Mouse (Mus musculus): ENCODE results near the gene Slc17a5. TPM values are rescaled to one million over a fixed set of nuclear protein-coding genes. Genes with fewer than 3 reads are reported as not detected.
"Not testable (repeated sequence)": the region's sequence is repeated elsewhere in the genome, so short reads cannot be mapped to it uniquely, and the experiment has no call there.

The Slc17a5 gene
- polyA plus RNA-seq, 1 experiment, result 14.5 TPM

DNA sequence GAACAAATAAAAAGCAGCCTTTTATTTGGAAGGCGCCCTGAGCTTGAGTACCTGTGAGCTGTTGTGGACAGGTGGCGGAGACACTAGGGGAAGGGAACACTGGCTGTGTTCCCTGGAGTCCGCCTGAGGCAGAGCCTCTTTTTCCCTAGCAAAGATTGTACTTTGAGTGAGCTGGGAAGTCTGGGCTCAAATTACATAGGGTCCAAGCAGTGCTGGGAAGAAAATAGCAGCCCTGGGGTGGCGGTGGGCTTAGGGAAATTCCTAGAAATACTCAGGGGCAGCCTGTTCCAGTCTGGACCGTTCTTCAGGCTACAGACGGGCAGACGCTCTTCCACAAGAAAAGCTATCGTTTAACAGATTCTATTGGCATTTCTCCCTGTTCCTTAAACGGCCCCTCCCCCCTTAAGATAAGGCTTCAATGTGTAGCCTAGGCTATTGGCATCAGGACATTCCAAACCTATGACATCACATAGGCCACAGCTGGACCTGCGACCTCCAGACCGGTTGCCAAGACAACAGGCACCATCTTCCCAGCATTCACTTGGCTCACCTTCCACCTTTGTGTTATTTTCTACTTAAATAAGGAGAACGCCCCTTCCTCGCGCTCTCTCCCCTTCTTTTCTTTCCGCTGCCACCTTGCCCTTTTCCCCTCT is 67.6 kb downstream of the Slc17a5 start:
- TF ChIP-seq POLR2A (IDR thresholded peaks at IDR 0.05; ENCODE audit: low read depth, low read length) (no peak), CTCF (IDR thresholded peaks at IDR 0.05; ENCODE audit: extremely low read depth, insufficient read length, insufficient replicate concordance, low read depth, low read length) (no peak)
- H3K27ac ChIP-seq (ENCODE audit: insufficient read depth, low read depth, low read length), result no peak overlapping the region
- 10% methylated on average over 15 of the region's 15 CpGs for WGBS
- no peaks in the 10 kb centered on the region for H3K36me3 ChIP-seq (ENCODE audit: control insufficient read depth, insufficient read depth, low read length)
- H3K4me1 ChIP-seq (ENCODE audit: control insufficient read depth, insufficient read depth, insufficient read length, low read length), result peaks cover 9% of the 10 kb centered on the region; the same call in 1 of the 2 replicates
- H3K27me3 ChIP-seq (ENCODE audit: control insufficient read depth, insufficient read depth, low read length), result no peaks in the 10 kb centered on the region
- H3K4me3 ChIP-seq (ENCODE audit: low read depth, low read length), result peak overlapping the region; percentile 67

DNA sequence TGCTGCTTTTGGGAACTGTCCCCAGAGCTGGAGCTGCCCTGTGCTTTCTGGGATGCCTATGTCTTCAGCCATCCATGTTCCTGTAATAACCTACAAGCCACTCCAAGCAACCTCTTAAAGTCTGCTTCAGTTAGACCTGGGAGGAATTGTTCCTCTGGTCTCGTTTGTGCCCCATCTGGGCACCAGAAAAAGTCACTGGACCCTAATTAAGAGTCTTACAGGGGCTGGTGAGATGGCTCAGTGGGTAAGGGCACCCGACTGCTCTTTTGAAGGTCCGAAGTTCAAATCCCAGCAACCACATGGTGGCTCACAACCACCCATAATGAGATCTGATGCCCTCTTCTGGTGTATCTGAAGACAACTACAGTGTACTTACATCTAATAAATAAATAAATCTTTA is 70.6 kb downstream of the Slc17a5 start:
- H3K27ac ChIP-seq (ENCODE audit: insufficient read depth, low read depth, low read length); H3K27me3 ChIP-seq (ENCODE audit: control insufficient read depth, insufficient read depth, low read length); H3K36me3 ChIP-seq (ENCODE audit: control insufficient read depth, insufficient read depth, low read length); H3K4me3 ChIP-seq (ENCODE audit: low read depth, low read length); H3K4me1 ChIP-seq (ENCODE audit: control insufficient read depth, insufficient read depth, insufficient read length, low read length): not testable (repeated sequence)
- 62% methylated on average over 3 of the region's 3 CpGs for WGBS

DNA sequence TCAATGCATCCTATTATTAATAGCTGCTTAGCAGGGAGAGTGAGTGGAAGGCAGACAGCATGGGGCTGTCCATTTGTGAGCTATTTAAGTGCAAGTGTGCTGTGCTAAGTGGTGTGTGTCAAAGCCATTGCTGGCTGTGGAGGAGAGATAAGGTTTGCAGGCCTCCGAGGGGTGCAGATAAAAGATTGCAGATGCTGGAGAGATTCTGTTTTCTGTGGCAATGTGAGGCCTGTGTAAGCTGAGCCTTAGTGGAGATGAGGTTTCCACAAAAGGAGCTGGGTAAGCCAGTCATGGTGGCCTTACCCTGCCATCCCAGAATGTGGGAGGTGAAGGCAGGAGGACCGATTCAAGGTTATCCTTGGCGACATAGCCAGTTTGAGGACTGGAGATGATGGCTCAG is 71.7 kb downstream of the Slc17a5 start:
- Histone ChIP-seq H3K4me1 (ENCODE audit: control insufficient read depth, insufficient read depth, insufficient read length, low read length) (peaks cover 9% of the 10 kb centered on the region; the same call in 1 of the 2 replicates), H3K36me3 (ENCODE audit: control insufficient read depth, insufficient read depth, low read length) (no peaks in the 10 kb centered on the region), H3K4me3 (ENCODE audit: low read depth, low read length) (no peak overlapping the region), H3K27ac (ENCODE audit: insufficient read depth, low read depth, low read length) (no peak overlapping the region), H3K27me3 (ENCODE audit: control insufficient read depth, insufficient read depth, low read length) (no peaks in the 10 kb centered on the region)
- TF ChIP-seq POLR2A (IDR thresholded peaks at IDR 0.05; ENCODE audit: low read depth, low read length), result no peak
- no peak for TF ChIP-seq CTCF (IDR thresholded peaks at IDR 0.05; ENCODE audit: extremely low read depth, insufficient read length, insufficient replicate concordance, low read depth, low read length)
- 87% methylated on average over 3 of the region's 3 CpGs for WGBS

DNA sequence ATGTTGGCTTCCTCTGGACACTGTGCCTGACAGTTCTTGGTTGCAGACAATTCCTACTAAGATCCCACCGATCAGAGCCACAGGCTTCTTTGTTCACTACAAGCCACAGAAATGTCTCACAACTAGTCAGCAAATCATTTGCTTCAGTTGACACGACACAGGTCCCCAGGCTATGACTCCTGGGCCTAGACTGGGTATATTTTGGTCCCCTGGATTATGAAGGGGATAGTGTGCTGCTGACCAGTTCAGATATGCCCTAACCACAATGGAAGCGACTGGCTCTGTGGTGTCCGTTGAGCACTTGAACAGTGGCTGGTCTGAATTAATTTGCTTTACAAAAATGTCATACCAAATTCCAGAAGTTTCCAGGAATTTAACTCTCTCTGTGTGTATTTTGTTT is 73.2 kb downstream of the Slc17a5 start:
- Histone ChIP-seq H3K4me3 (ENCODE audit: low read depth, low read length) (no peak overlapping the region), H3K27me3 (ENCODE audit: control insufficient read depth, insufficient read depth, low read length) (no peaks in the 10 kb centered on the region), H3K27ac (ENCODE audit: insufficient read depth, low read depth, low read length) (no peak overlapping the region), H3K36me3 (ENCODE audit: control insufficient read depth, insufficient read depth, low read length) (no peaks in the 10 kb centered on the region), H3K4me1 (ENCODE audit: control insufficient read depth, insufficient read depth, insufficient read length, low read length) (no peaks in the 10 kb centered on the region)
- WGBS, result 85% methylated on average over 4 of the region's 4 CpGs
- TF ChIP-seq CTCF (IDR thresholded peaks at IDR 0.05; ENCODE audit: extremely low read depth, insufficient read length, insufficient replicate concordance, low read depth, low read length) (no peak), POLR2A (IDR thresholded peaks at IDR 0.05; ENCODE audit: low read depth, low read length) (no peak)

DNA sequence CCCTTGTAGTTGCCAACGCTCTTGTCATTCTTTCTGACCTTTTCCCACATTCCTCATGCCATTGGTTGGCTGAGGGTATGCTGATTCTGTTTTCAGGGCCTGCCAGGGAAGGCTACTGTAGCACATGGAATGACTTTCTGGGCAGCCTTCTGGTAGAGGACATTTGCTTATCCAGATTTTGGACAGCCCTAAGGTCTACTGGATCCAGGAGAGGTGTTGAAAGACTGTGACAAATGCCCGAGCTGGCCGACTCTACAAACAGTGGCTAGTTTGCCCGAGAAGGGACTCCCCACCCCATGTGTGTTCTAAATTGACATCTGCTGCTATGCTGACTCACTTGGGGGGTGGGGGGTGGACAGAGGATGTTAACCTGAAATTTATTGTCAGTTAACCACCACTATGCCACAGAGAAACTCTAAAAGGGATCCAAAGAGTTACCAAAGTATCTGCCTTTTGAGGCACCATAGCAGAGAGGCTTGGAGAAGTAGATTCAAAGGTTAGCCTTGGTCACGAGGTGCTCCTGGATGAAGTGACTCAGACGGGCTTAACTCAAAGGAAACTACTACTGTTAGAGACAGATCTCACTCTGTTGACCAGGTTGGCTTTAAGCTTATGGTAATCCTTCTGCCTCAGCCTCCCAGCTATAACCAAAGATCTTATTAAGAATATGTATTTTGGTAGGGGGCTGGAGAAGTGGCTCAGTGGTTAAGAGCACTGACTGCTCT is 73.9 kb downstream of the Slc17a5 start:
- 61% methylated on average over 6 of the region's 6 CpGs for WGBS
- no peak for TF ChIP-seq POLR2A (IDR thresholded peaks at IDR 0.05; ENCODE audit: low read depth, low read length)
- no peak for TF ChIP-seq CTCF (IDR thresholded peaks at IDR 0.05; ENCODE audit: extremely low read depth, insufficient read length, insufficient replicate concordance, low read depth, low read length)
- Histone ChIP-seq H3K36me3 (ENCODE audit: control insufficient read depth, insufficient read depth, low read length) (no peaks in the 10 kb centered on the region), H3K27me3 (ENCODE audit: control insufficient read depth, insufficient read depth, low read length) (no peaks in the 10 kb centered on the region), H3K4me3 (ENCODE audit: low read depth, low read length) (no peak overlapping the region), H3K4me1 (ENCODE audit: control insufficient read depth, insufficient read depth, insufficient read length, low read length) (no peaks in the 10 kb centered on the region), H3K27ac (ENCODE audit: insufficient read depth, low read depth, low read length) (no peak overlapping the region)

DNA sequence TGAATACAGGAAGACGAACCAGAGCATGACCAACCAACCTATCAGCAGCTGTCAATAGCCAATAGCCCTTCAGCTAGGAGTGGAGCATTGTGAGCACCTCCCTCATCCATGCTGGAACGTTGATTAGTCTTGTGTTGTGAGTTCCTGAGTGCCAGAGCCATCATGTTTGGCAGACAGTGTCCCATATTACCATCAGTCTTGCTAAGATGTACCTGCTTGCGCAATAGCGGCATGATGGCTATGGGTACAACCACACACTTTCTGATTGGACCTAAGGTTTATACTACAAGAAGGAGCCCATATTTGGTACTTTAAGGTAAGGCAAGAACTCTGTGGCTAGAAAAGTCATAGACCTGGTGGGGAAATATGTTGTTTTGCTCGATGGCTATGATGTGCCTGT is 76.1 kb downstream of the Slc17a5 start:
- 86% methylated on average over 5 of the region's 5 CpGs for WGBS
- H3K4me3 ChIP-seq (ENCODE audit: low read depth, low read length), result no peak overlapping the region
- H3K27me3 ChIP-seq (ENCODE audit: control insufficient read depth, insufficient read depth, low read length), result no peaks in the 10 kb centered on the region

DNA sequence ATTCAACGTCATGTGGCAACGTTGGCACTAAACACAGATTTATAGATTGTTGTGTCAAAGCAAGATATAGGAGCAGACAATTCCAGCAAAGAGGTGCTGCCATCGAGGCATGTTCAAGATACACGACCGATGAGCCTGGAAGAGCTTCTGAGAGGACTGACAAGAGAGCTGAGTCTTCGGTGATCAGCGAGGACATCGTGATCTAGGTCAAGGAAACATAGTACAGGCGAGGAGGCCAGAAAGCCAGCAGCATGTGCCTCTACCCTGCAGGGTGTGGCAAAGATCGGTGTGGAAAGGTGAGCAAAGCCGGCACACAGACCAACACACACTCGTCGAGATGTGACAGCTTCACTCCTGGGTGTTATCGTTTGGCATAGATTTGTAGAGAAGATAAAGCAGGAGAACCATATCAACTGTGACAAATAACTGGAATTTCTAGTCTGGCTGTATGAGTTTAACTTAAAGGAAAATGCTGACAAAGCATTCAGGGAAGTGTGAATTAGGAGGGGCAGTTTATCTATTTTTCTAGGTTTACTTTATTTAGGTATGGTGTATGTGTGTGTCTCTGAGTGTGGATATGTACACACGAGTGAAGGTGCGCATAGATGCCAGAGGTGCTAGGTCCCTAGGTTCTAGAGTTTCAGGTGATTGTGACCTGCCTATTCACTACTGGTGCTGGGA is 79.6 kb downstream of the Slc17a5 start:
- no peaks in the 10 kb centered on the region for H3K36me3 ChIP-seq (ENCODE audit: control insufficient read depth, insufficient read depth, low read length)
- H3K4me1 ChIP-seq (ENCODE audit: control insufficient read depth, insufficient read depth, insufficient read length, low read length), result no peaks in the 10 kb centered on the region
- TF ChIP-seq POLR2A (IDR thresholded peaks at IDR 0.05; ENCODE audit: low read depth, low read length) (no peak), CTCF (IDR thresholded peaks at IDR 0.05; ENCODE audit: extremely low read depth, insufficient read length, insufficient replicate concordance, low read depth, low read length) (no peak)
- no peak overlapping the region for H3K4me3 ChIP-seq (ENCODE audit: low read depth, low read length)
- whole genome bisulfite sequencing, result 59% methylated on average over 16 of the region's 16 CpGs
- H3K27ac ChIP-seq (ENCODE audit: insufficient read depth, low read depth, low read length), result no peak overlapping the region
- no peaks in the 10 kb centered on the region for H3K27me3 ChIP-seq (ENCODE audit: control insufficient read depth, insufficient read depth, low read length)

More for the DNA sequence above, 76.1 kb downstream of the Slc17a5 start:
- Histone ChIP-seq H3K27ac (ENCODE audit: insufficient read depth, low read depth, low read length) (no peak overlapping the region), H3K36me3 (ENCODE audit: control insufficient read depth, insufficient read depth, low read length) (no peaks in the 10 kb centered on the region), H3K4me1 (ENCODE audit: control insufficient read depth, insufficient read depth, insufficient read length, low read length) (no peaks in the 10 kb centered on the region)
- no peak for TF ChIP-seq POLR2A (IDR thresholded peaks at IDR 0.05; ENCODE audit: low read depth, low read length)
- no peak for TF ChIP-seq CTCF (IDR thresholded peaks at IDR 0.05; ENCODE audit: extremely low read depth, insufficient read length, insufficient replicate concordance, low read depth, low read length)

Measured in small intestine, adult 2 months (tissue).